Mouse (Mus musculus) stomach, embryonic 14.5 days (tissue): Measurements from ENCODE around the gene Cbwd1. TPM values are rescaled to one million over a fixed set of nuclear protein-coding genes. Genes with fewer than 3 reads are reported as not detected.

Source experiments
- ATAC-seq: fragments of 200-750 bp; cut with Nextera tagmentation; 2 replicates; pipeline ENCODE4 v1.8.0; 2017; ENCODE audit warnings: low read depth, moderate TSS enrichment; ENCODE audit not compliant: insufficient number of reproducible peaks, insufficient read depth, low FRiP score
- H3K27ac ChIP-seq: fragments of 300-500 bp; sonication (generic); 2 replicates; pipeline ENCODE4 v1.5.1; 2014; ENCODE audit warnings: mild to moderate bottlenecking, low read length, moderate library complexity, mixed read lengths
- H3K27me3 ChIP-seq: fragments of 300-500 bp; sonication (generic); 2 replicates; pipeline ENCODE4 v1.6.1; 2014; ENCODE audit warnings: low read length, control low read depth, mixed read lengths; ENCODE audit not compliant: control insufficient read depth, insufficient read depth
- H3K36me3 ChIP-seq: fragments of 300-500 bp; sonication (generic); 2 replicates; pipeline ENCODE4 v1.6.1; 2014; ENCODE audit warnings: mild to moderate bottlenecking, control low read depth, low read length, moderate library complexity, mixed read lengths; ENCODE audit not compliant: control insufficient read depth, insufficient read depth
- H3K4me1 ChIP-seq: fragments of 300-500 bp; sonication (generic); 2 replicates; pipeline ENCODE4 v1.6.1; 2014; ENCODE audit warnings: low read length, control low read depth, mixed read lengths; ENCODE audit not compliant: control insufficient read depth, insufficient read depth
- H3K4me2 ChIP-seq: fragments of 300-500 bp; sonication (generic); replicated peaks from 2 replicates; pipeline ENCODE4 v1.6.1; 2014; ENCODE audit warnings: low read depth, low read length, control low read depth
- H3K4me3 ChIP-seq: fragments of 300-500 bp; sonication (generic); 2 replicates; pipeline ENCODE4 v1.5.1; 2014; ENCODE audit warnings: low read depth, low read length, control low read depth
- H3K9ac ChIP-seq: fragments of 300-500 bp; sonication (generic); replicated peaks from 2 replicates; pipeline ENCODE4 v1.6.1; 2014; ENCODE audit warnings: low read depth, mild to moderate bottlenecking, control low read depth, low read length, moderate library complexity, mixed read lengths
- H3K9me3 ChIP-seq: fragments of 300-500 bp; sonication (generic); 2 replicates; pipeline ENCODE4 v1.6.1; 2016; ENCODE audit warnings: low read depth, low read length, control low read depth; ENCODE audit not compliant: control insufficient read depth
- WGBS: fragments of 180-500 bp; shearing (Covaris S2); extraction: QIAGEN DNeasy Blood & Tissue Kit; methylation state at CpG from one replicate; pipeline ENCODE4 v1.1.7; 2014; 5-methylcytosine and 5-hydroxymethylcytosine counted together
- polyA plus RNA-seq: library from polyadenylated mRNA; unstranded; fragments of >200 nt; fragmentation: Nextera tagmentation; extraction: Ambion mirVana; gene quantifications from 2 replicates; pipeline ENCODE4 v1.2.1, GENCODE M21; 2014

The Cbwd1 gene
- polyA plus RNA-seq, 1 experiment from 2014 or later, result 23.0 TPM

DNA sequence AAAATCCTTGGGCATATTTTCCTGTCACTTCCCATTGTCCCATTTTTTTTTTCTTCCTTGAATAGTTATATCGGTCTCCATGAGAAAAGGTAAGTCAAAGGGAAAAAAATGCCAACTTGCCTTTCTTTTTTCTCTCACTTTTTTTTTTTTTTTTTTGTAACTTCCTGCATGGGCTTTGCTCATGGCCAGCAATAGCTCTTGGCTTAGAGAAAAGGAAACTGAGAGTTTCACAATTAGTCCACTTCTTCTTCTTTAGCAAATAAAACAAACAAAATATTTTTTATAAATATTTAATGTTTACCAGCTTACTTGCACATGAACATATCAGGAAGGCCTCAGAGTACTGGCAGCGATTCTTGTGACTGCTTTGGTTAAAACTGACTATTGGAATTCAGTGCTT, 4.8 kb upstream of the Cbwd1 start:
- H3K9me3 ChIP-seq, result no peaks in the 10 kb centered on the region
- H3K9ac ChIP-seq, result no peak overlapping the region
- no peak overlapping the region for H3K27ac ChIP-seq
- H3K4me2 ChIP-seq, result no peak overlapping the region
- H3K36me3 ChIP-seq, result no peaks in the 10 kb centered on the region
- H3K4me3 ChIP-seq, result no peak overlapping the region
- ATAC-seq, result no peak
- H3K4me1 ChIP-seq, result no peaks in the 10 kb centered on the region
- WGBS, result 75% methylated on average over 2 of the region's 2 CpGs
- no peaks in the 10 kb centered on the region for H3K27me3 ChIP-seq

DNA sequence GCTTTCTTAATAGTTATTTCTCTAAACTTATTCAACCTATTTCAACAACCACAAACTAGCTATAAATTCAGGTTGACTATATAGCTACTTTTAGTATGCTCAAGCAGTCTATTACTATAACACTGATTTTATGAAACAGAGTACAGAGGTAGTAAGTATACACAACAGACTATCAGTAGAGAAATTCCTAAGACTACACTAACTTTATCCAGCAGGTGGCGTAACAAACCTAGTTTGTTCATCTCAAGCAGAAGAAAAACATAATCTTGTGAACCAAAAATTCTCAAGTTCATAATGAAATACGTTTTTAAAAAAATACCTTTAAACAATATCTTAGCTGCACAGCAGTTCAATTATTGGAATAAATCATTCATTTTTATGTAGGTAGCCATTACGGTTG, 2.9 kb downstream of the Cbwd1 start:
- WGBS, result 34% methylated on average over 3 of the region's 3 CpGs
- H3K9ac ChIP-seq, result no peak overlapping the region

DNA sequence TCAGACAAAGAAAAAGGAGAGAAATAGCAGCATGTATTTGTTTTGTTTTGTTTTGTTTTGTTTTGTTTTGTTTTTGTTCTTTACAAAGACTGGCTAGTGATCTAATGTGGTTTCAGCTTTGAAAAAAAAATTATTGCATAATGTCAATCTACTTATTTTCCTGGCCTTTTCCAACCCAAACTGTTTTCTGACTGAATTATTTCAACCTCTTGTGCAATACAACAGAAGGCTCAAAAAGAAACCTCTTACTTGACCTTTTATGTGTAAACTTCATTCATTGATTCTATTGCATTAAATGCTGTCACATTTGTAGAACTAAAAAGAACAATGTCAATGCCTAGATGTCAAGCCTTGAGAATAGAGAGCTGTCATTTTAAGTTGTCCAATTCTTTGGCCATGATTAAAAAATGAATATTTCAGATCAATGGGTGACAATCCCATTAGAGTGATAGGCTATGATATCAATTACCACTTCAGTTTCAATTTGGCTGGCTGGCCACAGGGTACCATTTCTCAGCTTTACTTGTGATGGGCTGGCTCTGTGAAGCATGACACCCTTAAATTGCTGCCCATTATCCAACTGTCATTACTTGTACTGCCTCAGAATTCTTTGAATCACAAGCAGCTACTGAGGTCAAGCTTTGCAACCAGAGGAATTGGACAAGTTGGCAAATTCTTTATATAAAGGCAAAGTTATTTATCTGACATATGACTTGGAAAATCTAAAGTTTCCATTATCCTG, 15.7 kb downstream of the Cbwd1 start:
- no peaks in the 10 kb centered on the region for H3K27me3 ChIP-seq
- H3K9ac ChIP-seq, result no peak overlapping the region
- H3K27ac ChIP-seq, result no peak overlapping the region
- no peak overlapping the region for H3K4me2 ChIP-seq
- no peaks in the 10 kb centered on the region; the same call in 1 of the 2 replicates for H3K36me3 ChIP-seq
- no peaks in the 10 kb centered on the region for H3K4me1 ChIP-seq
- H3K4me3 ChIP-seq, result no peak overlapping the region
- H3K9me3 ChIP-seq, result no peaks in the 10 kb centered on the region
- no peak for ATAC-seq

More for the DNA sequence above, 2.9 kb downstream of the Cbwd1 start:
- H3K36me3 ChIP-seq, result peaks cover 8% of the 10 kb centered on the region
- H3K9me3 ChIP-seq, result no peaks in the 10 kb centered on the region
- H3K4me3 ChIP-seq, result no peak overlapping the region
- no peak overlapping the region for H3K27ac ChIP-seq
- no peaks in the 10 kb centered on the region for H3K27me3 ChIP-seq
- ATAC-seq, result no peak
- H3K4me2 ChIP-seq, result no peak overlapping the region
- H3K4me1 ChIP-seq, result peaks cover 4% of the 10 kb centered on the region

DNA sequence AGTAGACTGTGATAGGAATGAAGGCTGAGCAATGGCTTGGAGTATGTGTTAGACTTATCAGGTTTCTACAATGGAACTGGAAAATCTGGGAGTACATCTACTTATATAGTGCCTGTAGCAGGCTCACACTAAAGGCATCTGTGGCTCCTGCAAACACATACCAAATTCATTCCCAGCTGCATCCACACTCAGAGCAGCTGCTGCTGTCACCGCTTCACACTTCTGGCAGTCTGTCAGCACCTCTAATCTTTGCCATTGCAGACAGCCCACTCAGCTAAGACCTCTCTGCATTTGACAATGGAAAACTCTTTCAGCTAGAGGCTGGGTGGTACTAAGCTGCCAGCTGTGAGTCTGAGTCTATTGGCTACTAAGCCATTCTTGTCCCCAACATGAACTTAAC, 24.3 kb downstream of the Cbwd1 start:
- H3K9me3 ChIP-seq, result no peaks in the 10 kb centered on the region
- no peaks in the 10 kb centered on the region for H3K27me3 ChIP-seq
- WGBS, result 69% methylated on average over 1 of the region's 1 CpGs
- no peak overlapping the region for H3K9ac ChIP-seq
- no peak overlapping the region for H3K4me3 ChIP-seq
- H3K36me3 ChIP-seq, result no peaks in the 10 kb centered on the region; the same call in 1 of the 2 replicates
- no peak for ATAC-seq
- H3K27ac ChIP-seq, result no peak overlapping the region
- no peaks in the 10 kb centered on the region for H3K4me1 ChIP-seq
- H3K4me2 ChIP-seq, result no peak overlapping the region

DNA sequence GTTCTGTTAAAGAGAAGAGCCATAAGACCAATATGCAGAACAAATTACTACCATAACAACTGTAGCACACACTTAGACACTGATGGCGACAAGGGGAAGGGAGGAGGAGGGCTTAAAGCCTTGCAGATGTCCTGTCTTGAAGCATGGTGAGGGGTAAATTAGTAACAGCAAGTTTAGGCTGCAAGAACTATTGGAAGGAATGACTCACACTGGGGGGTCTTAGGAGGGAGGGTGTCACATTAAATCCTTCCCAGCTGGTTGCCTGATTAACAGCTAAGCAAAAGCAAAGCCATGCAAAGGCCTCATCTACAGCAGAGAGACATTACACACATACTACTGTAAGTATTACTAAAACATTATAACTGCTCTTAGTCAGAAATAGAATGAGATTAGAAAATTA, 32.4 kb downstream of the Cbwd1 start:
- Histone ChIP-seq H3K4me2 (no peak overlapping the region), H3K4me1 (no peaks in the 10 kb centered on the region), H3K9me3 (no peaks in the 10 kb centered on the region), H3K36me3 (no peaks in the 10 kb centered on the region), H3K4me3 (no peak overlapping the region), H3K9ac (no peak overlapping the region), H3K27ac (no peak overlapping the region), H3K27me3 (no peaks in the 10 kb centered on the region)
- WGBS, result 59% methylated on average over 1 of the region's 1 CpGs
- ATAC-seq, result no peak

DNA sequence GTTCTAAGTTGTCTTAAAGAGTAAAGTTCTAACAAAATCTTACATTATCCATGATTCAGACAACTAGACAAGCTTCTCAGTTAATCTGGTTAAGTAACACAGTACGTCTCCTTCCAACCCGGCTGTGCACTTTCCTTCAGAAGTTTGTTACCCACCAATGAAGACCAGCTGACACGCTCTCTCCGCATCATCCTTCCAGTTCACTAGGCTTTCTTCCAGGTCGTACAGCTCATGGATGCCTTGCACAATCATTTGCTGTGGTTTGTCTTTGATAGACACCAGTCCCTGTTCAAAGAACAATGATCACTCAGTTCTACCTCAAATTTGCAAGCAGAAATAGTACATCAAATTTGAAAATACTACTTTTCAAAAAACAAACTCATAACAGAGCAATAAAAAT, 40.5 kb downstream of the Cbwd1 start:
- WGBS, result 91% methylated on average over 5 of the region's 5 CpGs
- no peak for ATAC-seq
- H3K9ac ChIP-seq, result no peak overlapping the region
- no peaks in the 10 kb centered on the region for H3K4me1 ChIP-seq
- H3K4me2 ChIP-seq, result no peak overlapping the region
- H3K9me3 ChIP-seq, result no peaks in the 10 kb centered on the region
- peaks cover 8% of the 10 kb centered on the region; the same call in 1 of the 2 replicates for H3K36me3 ChIP-seq
- no peak overlapping the region for H3K27ac ChIP-seq
- H3K27me3 ChIP-seq, result no peaks in the 10 kb centered on the region
- no peak overlapping the region for H3K4me3 ChIP-seq

DNA sequence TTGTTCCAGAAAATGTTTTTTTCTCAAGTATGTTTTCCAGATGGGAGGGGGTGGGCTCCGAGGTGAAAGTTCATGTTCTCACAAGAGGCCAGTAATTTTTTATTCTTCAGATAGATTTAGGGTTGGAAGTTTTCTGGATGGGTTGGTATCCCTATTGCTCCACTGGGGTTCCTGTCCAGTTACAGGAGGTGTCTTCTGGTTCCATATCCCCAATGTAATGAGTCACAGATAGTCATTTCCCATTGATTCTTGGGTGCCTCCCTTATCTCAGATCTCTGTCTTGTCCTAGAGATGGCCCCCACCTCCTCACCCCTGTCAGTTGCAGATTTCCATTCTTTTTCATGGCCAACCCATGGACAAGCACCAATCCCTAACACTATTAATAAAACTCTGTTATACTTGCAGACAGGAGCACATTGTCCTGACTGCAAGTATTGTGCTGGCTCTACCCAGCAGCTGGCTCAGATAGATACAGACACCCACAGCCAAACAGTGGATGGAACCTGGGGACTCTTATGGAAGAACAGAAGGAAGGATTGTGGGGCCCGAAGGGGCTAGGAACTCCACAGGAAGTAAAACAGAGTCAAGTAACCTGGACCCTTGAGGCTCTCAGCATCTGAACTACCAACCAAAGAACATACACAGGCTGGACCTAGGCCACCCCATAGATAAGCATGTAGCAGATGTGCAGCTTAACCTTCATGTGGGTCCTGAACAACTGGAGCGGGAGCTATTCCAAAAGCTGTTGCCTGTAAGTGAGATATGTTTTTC, 52.8 kb downstream of the Cbwd1 start:
- no peaks in the 10 kb centered on the region for H3K9me3 ChIP-seq
- H3K36me3 ChIP-seq, result no peaks in the 10 kb centered on the region
- 93% methylated on average over 3 of the region's 3 CpGs for WGBS
- no peak for ATAC-seq
- H3K9ac ChIP-seq, result no peak overlapping the region
- H3K27ac ChIP-seq, result no peak overlapping the region
- H3K4me2 ChIP-seq, result no peak overlapping the region
- H3K4me3 ChIP-seq, result no peak overlapping the region
- no peaks in the 10 kb centered on the region for H3K27me3 ChIP-seq
- no peaks in the 10 kb centered on the region for H3K4me1 ChIP-seq

DNA sequence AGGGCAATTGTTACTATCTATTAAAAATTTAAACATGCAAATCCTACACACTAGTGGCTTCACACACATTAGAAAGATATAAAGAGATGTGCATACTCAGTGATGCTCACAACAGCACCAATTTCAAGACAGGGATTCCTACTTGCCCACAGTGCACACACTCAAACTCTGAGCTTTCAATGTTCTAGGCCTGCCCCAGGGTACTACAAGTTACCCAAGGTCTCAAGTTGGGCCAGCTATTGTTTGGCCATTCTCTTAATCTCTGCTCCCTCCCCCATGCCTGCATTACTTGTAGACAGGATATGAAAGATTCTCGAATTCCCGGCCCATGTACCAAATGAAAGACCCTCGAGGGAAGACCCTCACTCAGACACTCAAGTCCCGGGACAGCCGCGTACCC, 53.8 kb downstream of the Cbwd1 start:
- Histone ChIP-seq H3K27me3 (peaks cover 8% of the 10 kb centered on the region), H3K9ac (no peak overlapping the region), H3K4me2 (no peak overlapping the region), H3K4me3 (no peak overlapping the region), H3K4me1 (no peaks in the 10 kb centered on the region), H3K27ac (no peak overlapping the region), H3K36me3 (no peaks in the 10 kb centered on the region), H3K9me3 (no peaks in the 10 kb centered on the region)
- 92% methylated on average over 3 of the region's 6 CpGs for WGBS
- ATAC-seq, result no peak
